Mouse (Mus musculus): Measurements from ENCODE around the gene Nova2.

Nova2 gene

DNA sequence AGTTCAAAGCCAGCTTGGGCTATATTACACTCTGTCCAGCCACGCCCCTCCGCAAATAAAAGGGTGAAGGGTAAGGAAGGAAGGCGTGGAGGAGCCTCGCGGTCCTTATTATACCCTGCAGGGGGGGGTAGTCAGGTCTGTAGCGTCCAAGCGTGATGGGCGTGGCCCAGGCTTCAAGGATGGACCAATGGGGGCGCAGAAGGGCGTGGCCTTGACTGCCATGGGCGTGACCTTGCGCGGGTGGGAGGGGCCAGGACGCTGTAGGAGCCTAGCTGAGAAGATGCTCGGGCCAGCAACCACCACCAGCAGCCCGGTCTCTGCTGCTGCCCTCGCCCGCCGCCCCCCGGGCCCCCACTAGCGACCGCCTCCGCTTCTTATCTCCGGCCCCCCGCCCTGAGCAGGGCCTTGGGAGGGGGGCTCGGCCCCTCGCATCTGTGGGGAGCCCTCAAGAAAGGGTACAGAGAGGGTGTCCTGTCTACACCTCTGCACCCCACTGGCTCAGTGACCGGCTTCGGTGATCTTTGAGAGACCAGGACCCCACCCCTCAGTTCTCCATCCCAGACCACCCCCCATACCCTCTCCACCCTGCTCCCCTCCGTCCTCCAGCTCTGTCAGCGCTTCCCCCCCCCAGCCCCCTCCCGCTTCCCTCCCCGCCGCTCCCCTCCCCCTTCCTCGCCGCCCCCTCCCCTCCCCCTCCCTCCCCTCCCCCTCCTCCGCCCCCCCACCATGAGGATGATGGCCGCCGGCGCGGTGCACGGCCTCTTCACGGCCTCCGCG lies at the start of gene Nova2:
Gene Nova2, plus strand, starts transcription at position 727 of the 777 bp plus-strand sequence.
- DNase-seq = peak; percentile 97

DNA sequence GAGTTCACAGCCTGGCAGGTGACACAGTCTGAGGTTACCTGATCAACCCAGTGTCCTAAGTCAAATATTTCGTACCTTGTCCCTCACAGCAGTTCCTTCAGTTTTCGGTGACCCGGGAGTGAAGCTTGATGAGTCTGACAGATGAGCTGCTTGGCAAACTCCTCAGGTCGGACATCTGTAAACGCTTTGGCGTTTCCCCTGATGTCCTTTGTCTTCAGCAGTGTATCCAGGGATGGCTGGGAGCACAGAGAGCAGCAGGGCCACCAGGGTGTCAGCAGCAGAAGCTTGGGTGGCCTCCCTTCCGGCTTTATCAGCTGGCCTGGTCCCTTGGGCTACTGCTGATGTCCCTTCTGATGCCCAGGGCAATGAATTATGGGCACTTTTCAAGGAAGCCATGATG lies 47.0 kb upstream of the Nova2 start:
- no peak for DNase-seq

DNA sequence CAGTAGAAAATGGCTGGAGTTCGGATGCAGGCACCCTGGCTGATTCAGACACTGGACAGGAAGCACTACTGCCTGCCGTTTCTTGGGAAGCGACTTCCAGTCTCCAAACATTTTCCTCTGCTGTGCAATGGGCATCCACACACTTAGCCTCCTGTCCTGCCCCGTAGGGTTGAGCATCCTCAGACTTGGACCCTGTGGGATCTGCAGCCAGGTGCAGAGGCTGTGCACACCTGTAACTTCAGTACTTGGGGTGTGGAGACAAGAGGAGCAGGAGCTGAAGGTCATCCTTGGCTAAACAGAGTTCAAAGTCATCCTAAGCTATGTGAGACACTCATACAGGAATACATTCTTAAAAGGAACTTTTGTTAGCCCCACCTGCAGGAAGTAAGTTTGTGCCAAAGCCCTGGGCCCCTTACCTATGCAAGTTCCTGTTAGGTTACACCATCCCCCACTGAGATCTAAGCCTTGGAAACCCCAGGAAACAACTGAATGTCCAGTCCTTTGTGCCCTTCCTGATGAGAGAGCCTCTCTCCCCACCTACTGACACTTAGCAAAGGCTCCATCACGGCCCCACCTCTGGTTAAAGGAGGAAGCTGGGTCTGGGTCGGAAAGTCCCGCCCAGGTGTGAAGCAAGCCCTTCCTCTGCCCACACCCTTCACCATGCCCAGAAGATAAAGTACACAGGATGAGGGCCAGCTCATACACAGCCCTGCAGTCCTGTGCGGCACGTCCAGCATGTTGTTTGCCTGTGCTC lies 41.5 kb upstream of the Nova2 start:
- DNase-seq = no peak

DNA sequence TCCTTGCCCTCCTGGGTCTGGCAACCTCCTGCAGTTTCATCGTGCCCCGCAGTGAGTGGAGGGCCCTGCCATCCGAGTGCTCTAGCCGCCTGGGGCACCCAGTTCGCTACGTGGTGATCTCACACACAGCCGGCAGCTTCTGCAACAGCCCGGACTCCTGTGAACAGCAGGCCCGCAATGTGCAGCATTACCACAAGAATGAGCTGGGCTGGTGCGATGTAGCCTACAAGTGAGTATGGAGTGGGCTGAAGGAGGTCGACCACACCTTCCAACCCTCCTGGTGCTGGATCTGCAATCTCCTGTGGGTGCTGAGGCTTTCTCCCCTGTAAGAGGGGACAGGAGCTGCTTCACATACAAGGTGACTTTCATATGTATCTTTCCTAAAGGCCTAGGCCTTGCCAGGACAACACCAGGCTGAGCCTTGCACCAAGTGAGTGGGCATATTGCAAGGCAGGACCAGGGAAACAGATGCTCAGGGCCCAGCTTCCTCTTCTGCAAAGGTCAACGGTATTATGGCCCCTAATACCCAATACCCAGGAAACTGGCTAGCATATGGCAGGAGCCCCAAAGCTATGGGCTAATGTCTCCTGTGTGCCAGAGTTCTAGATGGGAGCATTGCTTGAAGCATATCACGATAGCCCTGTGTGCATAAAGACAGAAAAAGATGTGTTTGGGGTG lies 40.8 kb upstream of the Nova2 start:
- DNase-seq = no peak

DNA sequence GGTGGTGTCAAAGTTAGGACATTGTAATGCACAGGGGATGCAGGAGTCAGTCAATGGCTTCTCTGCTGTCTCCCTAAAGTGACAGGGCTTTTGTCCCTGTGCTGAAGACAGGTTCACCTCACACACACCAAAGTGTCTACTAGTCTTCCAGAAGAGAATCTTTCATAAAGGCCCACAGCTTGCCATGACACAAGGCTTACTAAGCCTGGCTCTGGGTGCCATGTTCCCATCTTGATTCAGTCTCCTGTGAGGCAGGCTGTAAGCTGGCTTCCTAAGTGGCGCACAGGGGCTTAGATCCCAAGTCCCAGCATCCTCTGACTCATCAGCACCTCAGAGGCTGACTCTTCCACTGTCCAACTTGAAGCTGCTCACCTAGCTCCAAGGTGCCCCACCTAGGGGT lies 38.7 kb upstream of the Nova2 start:
- DNase-seq = no peak

DNA sequence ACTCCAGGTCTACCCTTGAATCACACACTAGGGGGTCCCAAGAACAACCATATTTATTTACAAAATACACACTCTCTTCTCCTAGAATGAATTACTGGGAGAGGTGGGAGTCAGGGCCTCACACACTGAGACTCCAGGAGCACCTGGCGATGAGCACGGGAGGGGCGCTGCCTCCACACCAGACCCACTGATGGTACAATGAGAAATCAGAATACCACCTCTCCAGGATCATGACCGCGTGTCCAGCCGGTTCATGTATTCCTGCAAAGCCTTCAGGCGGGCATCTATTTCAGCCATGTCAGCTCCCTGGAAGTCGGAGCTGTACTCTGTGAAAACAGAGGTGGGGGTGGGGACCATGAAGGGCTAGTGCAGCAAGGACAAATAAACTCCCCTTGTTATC lies 34.8 kb upstream of the Nova2 start:
- DNase-seq = peak; percentile 55

DNA sequence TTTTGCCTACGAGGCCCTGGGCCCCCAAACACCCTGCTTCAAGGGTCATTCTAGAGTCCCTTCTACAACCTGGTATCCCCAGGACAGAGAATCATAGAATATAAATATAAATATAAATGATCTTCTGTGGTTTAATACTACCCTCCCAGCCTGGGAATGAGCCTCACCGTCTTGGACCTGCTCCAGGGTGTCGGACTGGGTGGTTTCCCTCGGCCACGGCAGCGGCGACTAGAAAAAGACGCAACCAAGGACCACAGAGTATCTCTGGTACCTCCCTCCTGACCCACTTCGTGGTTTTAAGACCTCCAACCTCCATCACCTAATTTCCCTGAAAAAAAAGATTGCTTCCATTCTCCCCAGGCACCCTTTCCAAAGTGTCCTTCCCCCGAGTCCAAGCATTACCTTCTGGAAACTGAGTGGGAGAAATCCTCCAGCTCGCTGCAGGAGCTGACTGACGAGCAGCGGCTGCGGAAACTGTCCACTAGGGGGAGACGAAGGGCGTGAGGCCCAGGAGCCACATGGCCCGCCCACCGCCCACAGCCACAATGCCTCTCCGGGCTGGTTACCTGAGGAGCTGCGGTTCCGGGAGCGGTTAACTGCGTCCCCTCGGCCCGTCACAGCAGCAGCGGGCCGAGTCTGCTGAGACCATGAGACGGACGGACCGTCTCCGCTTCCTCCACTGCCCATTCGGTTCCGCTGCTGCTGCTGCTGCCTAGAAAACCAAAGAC lies 33.7 kb upstream of the Nova2 start:
- peak; percentile 89 for DNase-seq

DNA sequence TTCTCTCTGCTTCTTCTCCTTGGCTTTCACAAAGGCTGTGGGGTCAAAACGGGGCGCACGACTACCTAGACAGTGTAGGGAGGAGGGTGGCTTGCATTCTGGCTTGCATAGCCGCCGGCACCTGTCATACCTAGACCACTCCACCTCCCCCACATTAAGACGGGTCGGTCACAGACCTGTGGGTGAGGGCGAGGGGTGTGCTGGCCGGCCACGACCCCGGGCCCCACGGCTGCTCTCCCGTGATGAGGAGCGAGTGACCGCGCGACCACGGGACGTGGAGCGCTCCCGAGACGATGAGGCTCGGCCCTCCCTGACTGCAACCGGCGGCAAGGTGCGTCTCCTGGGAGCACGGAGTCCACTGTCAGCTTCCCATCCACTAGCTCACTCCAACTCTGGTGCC lies 32.7 kb upstream of the Nova2 start:
- DNase-seq = peak; percentile 52

DNA sequence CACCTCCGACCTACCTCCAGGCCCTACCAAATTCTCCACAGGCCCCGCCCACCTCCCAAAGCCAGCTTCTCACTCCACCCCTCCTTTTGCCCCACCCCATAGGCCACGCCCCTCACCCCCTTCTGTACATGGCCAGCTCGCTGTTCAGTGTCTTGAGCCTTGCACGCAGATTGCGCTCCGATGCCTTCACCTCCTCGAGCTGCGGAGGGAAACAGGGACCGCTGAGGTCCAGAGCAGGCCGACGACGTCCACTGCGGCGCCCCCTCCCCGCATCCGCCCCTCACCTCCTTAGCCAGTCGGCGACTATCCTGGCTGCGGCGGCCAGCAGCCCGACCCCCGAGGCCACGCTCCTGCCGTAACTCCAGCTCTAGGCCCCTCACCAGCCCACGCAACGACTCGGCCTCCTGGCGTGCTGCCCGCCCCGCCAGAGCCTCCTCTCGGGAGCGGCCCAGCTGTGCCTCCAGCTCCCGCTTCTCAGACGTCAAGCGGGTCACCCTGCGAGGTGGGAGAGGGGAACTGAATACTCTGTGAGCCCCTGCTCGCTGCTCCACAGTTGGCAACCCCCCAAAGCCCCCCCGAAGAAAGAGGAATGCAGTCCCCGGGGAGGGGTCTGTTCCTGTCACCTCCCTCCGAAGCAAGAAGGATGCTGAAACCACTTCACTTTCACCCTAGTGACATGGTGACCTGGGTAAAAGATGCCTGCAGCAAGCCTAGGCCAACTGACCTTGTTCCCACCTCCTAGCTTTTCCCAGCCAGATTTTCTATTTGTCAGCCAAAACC lies 31.8 kb upstream of the Nova2 start:
- peak; percentile 85 for DNase-seq

DNA sequence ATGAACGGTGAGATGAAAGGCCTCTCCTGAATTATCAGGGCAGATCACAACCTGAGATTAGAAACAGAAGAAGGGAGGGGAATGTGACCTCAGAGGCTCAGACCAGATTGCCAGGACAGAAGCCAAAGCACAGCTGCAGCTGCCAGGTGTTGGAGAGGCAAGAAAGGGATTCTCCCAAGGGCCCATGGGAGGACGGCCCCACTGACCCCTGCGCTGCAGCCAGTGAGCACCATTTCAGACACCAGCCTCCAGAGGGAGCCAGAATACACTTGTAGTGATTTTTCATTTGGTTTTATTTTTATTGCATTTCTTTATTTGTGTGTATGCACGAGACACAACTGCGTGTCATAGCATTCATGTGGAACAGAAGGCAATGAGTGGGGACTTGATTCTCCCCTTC lies 29.2 kb upstream of the Nova2 start:
- peak; percentile 51 for DNase-seq

DNA sequence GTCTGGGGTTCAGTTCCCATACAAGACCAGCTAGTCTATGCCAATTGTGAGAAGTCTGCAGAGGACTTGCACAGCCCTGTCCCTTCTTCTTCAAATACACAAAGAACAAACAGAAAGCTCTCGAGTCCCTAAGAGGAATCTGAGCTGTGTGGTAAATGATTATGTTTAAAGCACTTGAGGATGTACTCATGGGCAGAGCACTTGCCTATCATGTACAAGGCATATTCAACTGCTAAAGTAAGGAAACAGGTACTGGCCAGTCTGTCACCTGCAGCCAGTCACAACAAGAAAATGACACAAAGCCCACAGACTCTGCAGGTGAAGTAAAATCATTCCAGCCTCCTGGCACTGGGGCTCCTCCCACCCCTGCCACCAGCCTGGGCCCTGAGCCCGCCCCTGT lies 25.2 kb upstream of the Nova2 start:
- DNase-seq = no peak

DNA sequence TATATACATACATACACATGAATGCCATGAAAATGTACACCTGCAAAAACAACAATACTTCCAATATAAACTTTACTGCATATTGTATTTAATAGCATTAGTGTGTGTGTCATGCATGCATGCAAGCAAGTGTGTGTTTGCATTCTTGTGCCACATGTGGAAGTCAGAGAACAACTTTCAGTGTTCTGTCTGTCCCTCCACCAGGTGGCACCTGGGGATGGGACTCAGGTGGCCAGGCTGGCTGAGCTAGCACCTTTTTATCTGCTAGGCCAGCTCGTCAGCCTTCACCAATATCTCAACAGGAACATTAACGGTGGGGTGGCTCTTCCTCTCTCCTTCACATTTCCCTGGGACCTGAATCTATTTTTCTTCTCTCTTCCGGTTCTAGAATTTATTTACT lies 23.2 kb upstream of the Nova2 start:
- DNase-seq = no peak

DNA sequence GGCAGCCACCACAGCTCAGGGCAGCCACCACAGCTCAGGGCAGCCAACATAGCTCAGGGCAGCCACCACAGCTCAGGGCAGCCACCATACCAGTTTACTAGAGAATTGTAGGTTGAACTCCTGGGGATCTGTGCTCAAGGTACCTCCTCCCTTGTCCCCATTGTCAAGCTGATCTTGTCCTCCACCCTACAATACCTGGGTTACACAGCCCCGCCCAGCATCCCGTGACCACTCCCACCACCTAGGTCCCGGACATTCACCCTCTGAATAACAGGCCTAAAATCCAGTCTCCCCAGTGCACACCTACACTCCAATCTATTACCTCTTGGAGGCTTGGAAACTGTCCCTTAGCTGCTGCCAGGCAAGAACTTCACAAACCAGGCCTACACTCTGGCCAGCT lies 20.7 kb upstream of the Nova2 start:
- peak; percentile 5 for DNase-seq

DNA sequence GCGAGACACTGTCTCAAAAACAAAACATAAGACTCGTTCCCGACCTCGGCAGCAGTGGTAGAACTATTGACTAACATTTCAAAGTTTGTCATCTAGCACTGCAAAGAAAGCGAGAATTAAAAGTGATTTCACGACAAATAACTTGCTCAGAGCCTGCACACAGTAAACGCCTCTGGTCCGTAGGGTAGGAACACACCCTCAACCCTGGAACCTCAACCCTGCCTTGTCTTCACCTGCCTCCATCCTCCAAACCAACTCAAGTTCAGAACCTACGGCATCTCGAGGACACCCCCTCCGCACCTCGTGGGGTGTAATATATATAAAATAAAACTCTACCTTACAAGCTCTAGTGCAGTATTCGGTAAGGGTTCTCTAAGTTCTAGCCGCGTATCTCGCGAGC lies 15.9 kb upstream of the Nova2 start:
- DNase-seq = no peak

DNA sequence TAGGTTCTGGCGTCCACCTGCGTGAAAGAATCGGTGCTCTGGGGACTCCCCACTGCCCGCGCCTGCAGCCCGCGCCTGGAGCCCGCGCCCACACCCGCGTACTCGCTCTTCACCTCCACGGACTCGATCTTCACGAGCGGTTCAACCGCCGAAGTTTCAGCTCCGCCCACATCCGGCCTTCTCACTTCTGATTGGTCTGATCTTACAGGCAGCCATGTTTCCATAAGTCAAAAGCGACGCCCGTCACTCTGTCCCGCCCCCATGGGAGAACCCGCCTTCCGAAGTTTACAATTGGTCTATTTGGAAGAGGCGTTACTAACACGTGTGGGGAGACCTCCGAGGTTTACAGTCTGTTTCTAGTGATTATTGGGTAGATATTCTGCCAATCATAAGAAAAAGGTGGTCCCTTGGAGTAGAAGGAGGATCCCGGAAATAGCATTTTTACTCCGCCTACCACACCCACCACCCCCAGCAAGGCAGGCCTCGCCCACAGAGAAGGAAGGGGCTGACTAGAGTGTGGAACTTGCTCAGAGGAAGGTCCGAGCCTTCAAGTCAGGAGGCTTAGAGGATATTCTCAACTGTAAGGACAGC lies 15.4 kb upstream of the Nova2 start, which contains the start of gene Ccdc61:
Gene Ccdc61, minus strand, starts transcription at position 175 of the 591 bp plus-strand sequence.
- peak; percentile 98 for DNase-seq

DNA sequence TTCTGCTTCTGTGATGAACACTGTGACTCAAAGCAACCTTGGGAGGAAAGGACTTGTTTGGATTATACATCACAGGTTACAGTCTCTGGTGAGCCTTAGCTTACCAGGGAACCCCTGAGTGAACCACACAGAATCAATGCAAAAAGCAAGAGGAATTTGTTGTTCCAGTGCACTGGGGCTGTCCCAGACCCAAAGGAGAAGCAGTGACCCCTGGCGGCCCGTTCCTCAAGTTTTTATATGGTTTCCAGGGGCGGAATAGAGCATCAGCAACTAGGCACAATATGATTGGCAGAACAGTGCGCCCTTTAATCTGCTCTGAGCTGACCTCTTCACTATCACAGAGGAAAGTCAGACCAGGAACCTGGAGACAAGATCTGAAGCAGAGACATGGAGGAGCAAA lies 9.4 kb upstream of the Nova2 start:
- no peak for DNase-seq

DNA sequence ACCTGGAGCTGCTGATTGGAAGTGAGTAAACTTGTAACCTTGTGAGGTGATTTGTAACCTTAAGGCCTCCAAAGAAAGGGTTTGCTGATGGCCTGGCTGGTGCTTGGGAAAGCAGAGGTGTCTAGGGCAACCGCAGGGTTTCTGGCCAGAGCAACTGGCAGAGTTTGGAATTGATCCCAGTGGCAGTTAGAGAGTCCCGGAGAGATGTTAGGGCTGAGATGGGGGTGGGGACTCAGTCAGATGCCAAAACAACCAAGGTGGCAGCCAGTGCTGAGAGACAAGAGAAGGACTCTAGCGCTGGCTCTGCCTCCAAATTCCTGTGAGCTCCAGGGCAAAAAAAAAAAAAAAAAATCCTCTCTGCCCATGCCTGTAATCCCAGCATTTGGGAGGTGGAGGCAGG lies 7.8 kb upstream of the Nova2 start:
- DNase-seq = no peak

DNA sequence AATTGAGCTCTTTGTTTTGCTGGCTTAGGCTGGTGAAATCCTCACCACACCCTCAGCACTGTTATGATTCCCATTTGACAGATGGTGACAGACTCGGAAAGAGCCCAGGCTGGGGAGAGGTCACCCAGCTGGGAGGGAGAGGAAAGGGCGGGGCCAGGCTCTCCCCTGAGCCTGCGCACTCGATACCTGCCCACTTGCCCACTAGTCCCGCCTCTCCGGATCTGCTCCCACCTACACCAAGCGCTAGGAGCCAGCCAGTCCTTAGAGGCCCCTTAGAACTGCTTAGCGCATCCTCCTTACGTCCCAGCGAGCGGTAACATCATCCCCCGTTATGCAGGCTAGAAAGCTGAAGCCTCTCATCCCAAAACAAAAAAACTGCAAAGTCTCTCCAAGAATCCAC lies 4.6 kb upstream of the Nova2 start:
- DNase-seq = peak; percentile 89

DNA sequence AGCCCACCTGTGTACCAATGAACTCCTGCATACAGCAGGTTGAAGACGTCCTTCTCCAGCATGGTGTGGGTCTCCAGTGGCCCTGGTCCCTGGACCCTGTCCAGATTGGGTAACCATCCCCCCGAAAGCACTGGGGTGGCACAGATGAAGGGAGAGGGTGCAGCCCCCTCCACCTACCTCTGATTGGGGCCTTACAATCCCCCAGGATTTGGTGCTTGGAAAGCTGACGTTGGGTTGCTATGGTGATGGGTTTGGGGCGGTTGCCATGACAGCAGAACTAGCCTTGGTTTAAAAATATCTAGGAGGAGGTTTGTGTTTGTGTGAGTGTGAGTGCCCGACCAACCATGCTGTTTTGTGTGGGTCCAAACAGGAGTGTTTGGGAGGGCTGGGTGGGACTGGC lies 2.9 kb upstream of the Nova2 start:
- peak; percentile 62 for DNase-seq

DNA sequence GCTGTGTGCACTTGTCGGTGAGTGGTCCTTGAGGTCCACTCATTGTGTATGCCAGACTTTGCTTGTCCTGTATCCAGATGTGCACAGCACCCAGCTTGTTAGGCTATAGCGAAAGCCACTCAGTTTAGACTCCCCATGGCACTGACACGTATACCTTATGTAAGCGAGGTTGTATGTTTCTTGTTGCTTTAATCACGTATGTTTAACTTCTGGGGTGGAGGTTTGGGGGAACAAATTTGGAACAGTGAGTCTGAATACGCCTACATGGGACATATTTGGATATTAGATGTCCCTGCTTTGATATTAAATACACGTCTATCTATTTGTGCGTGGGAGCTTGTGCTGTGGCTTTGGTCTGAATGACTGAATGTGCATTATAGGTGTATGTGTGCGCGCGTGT lies 2.4 kb upstream of the Nova2 start:
- no peak for DNase-seq

DNA sequence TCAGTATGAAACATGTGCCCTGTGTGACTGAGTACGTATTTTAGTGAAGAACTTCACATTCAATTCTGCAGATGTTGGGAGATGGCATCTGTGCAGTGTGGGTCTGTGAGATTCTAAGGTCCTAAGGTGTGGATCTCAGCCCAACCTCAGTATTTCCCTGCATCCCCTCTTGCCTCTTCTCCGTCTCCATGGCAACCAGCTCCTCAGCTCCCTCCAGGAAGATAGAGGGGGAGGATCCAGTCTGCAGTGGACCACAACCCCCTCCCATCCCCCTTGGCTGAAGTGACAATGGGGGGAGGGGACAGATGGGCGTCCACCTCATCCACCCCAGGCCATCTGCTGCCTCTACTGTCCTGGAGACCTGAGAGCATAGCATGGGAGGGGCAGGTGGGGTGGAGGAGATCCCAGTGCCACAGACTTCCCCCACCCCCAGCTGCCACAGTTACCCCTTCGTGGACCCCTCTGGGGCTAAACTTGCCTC lies 1.9 kb upstream of the Nova2 start:
- DNase-seq = peak; percentile 73

DNA sequence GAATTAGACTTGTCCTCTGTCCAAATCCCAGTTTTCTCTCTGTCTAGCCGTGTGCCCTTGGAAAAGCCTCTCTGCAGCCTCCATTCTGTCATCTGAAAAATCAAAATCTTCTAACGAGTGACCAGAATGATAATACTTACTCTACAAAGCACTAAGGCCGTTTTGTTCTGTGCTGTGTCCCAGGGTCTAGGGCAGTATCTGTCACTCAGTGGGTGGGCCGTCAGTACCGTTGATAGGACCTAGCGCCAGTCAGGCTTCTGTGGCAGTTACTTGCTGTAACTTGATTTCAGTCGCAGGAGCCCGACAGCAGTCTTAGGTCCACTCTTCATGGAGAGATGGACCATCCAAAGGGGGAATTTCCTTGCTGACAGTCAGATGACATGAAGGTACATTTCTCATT lies 1.4 kb upstream of the Nova2 start:
- DNase-seq = peak; percentile 56
